Mouse (Mus musculus): ENCODE data around the gene Hsf2bp. TPM values are rescaled to one million over a fixed set of nuclear protein-coding genes. Genes with fewer than 3 reads are reported as not detected.

The Hsf2bp gene
- polyA plus RNA-seq, 2 experiments: 0.07 to 0.10 TPM

DNA sequence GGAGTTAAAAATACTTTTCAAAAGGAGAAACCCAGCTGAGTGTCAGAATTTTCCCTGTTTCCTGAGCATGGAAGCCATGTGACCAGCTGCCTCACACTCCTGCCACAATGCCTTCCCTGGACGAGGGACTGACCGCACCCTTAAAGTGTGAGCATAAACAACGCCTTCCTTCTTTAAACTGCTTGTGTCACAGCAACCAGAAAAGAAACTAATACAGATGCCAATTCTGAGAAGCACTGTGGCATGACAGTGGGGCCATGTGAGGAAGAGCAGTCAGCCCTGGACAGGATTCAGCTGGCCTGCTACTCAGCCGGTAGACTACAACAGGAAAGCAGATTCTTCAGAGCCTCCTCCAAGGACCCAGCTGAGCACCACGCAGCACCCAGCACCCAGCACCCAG lies 29.3 kb downstream of the Hsf2bp start:
- TF ChIP-seq CTCF (IDR thresholded peaks at IDR 0.05; ENCODE audit: low read depth) (no peak), EP300 (IDR thresholded peaks at IDR 0.05; ENCODE audit: low read depth) (no peak)
- 65% methylated on average over 5 of the region's 5 CpGs for WGBS (ENCODE audit: insufficient replicate concordance)
- Histone ChIP-seq H3K9ac (replicated peaks) (no peak overlapping the region), H3K9me3 (ENCODE audit: control insufficient read depth, low read length) (no peaks in the 10 kb centered on the region), H3K27ac (no peak overlapping the region), H3K36me3 (replicated peaks; ENCODE audit: control insufficient read depth, insufficient read depth, low read depth) (no peaks in the 10 kb centered on the region), H3K4me1 (replicated peaks; ENCODE audit: control insufficient read depth in 2 of 2, insufficient read depth in 2 of 2, low read length in 1 of 2) (no peaks in the 10 kb centered on the region), H3K4me2 (ENCODE audit: low read depth) (no peak overlapping the region), H3K4me3 (ENCODE audit: insufficient read depth in 1 of 2, low read depth in 2 of 2, low read length in 2 of 2) (no peak overlapping the region), H3K27me3 (ENCODE audit: control insufficient read depth, insufficient read depth, low read length) (no peaks in the 10 kb centered on the region)
- ATAC-seq (ENCODE audit: insufficient read depth) (no peak), DNase-seq (ENCODE audit: low read depth in 3 of 3, low spot score in 3 of 3) (no peak)

DNA sequence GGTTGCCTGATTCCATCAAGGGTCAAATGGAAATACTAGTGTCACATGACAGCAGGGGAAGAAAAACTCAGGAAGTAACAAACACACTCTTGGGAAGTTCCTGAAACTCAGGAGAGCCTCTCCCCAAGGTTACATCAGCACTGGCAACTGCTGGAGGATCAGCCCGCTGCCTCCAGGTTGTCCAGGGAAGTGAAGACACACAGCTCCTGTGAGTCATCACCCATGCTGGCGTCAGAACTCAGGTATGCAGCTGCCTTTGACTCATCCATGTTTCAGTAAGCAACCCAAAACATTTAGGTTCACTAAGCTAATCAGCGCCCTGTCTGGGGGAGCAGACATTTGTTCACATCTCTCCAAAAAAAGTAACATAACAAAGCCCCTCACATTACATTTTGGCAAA lies 32.9 kb downstream of the Hsf2bp start:
- Histone ChIP-seq H3K9ac (replicated peaks) (no peak overlapping the region), H3K27me3 (ENCODE audit: control insufficient read depth, insufficient read depth, low read length) (no peaks in the 10 kb centered on the region), H3K27ac (no peak overlapping the region), H3K4me3 (ENCODE audit: insufficient read depth in 1 of 2, low read depth in 2 of 2, low read length in 2 of 2) (no peak overlapping the region), H3K4me2 (ENCODE audit: low read depth) (no peak overlapping the region), H3K36me3 (replicated peaks; ENCODE audit: control insufficient read depth, insufficient read depth, low read depth) (no peaks in the 10 kb centered on the region), H3K4me1 (replicated peaks; ENCODE audit: control insufficient read depth in 2 of 2, insufficient read depth in 2 of 2, low read length in 1 of 2) (no peaks in the 10 kb centered on the region), H3K9me3 (ENCODE audit: control insufficient read depth, low read length) (no peaks in the 10 kb centered on the region)
- ATAC-seq (ENCODE audit: insufficient read depth) (no peak), DNase-seq (ENCODE audit: low read depth in 3 of 3, low spot score in 3 of 3) (no peak)
- TF ChIP-seq EP300 (IDR thresholded peaks at IDR 0.05; ENCODE audit: low read depth) (no peak), CTCF (IDR thresholded peaks at IDR 0.05; ENCODE audit: low read depth) (no peak)
- WGBS (ENCODE audit: insufficient replicate concordance): 68% methylated on average over 3 of the region's 3 CpGs

DNA sequence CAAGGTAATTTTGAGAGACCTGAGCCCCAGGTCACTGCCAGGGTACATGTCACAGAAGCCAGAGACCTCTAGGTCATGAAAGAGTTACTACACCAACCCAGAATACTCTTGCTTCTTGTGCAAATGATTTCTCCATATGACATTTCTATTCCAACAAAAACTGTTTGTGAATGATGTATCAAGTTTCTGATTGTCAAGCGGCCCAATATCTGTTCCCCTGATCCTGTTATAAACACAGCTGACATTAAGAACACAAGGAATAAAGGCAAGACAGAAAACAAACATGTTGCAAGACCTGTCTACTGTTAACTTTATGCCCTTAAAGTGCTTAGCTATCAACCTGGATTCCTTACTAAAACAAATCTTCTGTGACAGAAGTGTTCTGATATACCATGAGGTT lies 37.8 kb downstream of the Hsf2bp start:
- TF ChIP-seq EP300 (IDR thresholded peaks at IDR 0.05; ENCODE audit: low read depth) (no peak), CTCF (IDR thresholded peaks at IDR 0.05; ENCODE audit: low read depth) (no peak)
- Histone ChIP-seq H3K9me3 (ENCODE audit: control insufficient read depth, low read length) (no peaks in the 10 kb centered on the region), H3K27ac (no peak overlapping the region), H3K4me3 (ENCODE audit: insufficient read depth in 1 of 2, low read depth in 2 of 2, low read length in 2 of 2) (no peak overlapping the region), H3K4me1 (replicated peaks; ENCODE audit: control insufficient read depth in 2 of 2, insufficient read depth in 2 of 2, low read length in 1 of 2) (peaks cover 0 to 20% of the 10 kb centered on the region in 2 experiments; a peak in 2 of 4 replicates), H3K9ac (replicated peaks) (no peak overlapping the region), H3K36me3 (replicated peaks; ENCODE audit: control insufficient read depth, insufficient read depth, low read depth) (no peaks in the 10 kb centered on the region), H3K4me2 (ENCODE audit: low read depth) (no peak overlapping the region), H3K27me3 (ENCODE audit: control insufficient read depth, insufficient read depth, low read length) (no peaks in the 10 kb centered on the region)
- DNase-seq (ENCODE audit: low read depth in 3 of 3, low spot score in 3 of 3) (no peak), ATAC-seq (ENCODE audit: insufficient read depth) (no peak)
- 62% methylated on average over 1 of the region's 1 CpGs for WGBS (ENCODE audit: insufficient replicate concordance)

DNA sequence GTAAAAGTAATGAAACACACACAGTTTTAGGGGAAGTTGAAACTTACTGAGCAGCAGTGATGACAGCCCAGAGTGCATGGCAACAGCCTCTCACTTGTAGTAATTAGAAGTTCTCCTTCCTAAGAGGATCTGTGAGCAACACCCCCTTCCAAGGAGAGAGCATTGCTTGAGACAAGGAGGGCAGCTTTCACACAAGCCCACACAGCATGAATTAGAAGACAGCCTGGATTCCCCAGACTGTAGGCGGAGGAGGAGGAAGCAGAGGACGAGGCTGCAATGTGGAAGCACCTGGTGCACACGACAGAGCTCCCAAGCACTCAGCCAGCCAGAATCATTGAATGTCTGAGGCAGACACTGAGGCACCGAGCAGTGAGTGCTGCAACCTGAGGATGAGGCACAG lies 39.8 kb downstream of the Hsf2bp start:
- TF ChIP-seq EP300 (IDR thresholded peaks at IDR 0.05; ENCODE audit: low read depth): no peak
- TF ChIP-seq CTCF (IDR thresholded peaks at IDR 0.05; ENCODE audit: low read depth): no peak
- 54% methylated on average over 4 of the region's 4 CpGs for WGBS (ENCODE audit: insufficient replicate concordance)
- no peak overlapping the region for H3K27ac ChIP-seq
- no peak overlapping the region for H3K4me3 ChIP-seq (ENCODE audit: insufficient read depth in 1 of 2, low read depth in 2 of 2, low read length in 2 of 2)
- no peaks in the 10 kb centered on the region for H3K36me3 ChIP-seq (replicated peaks; ENCODE audit: control insufficient read depth, insufficient read depth, low read depth)
- H3K4me2 ChIP-seq (ENCODE audit: low read depth): no peak overlapping the region
- no peak overlapping the region for H3K9ac ChIP-seq (replicated peaks)
- no peak for DNase-seq (ENCODE audit: low read depth in 3 of 3, low spot score in 3 of 3)
- no peak for ATAC-seq (ENCODE audit: insufficient read depth)
- peaks cover 0 to 22% of the 10 kb centered on the region in 2 experiments; a peak in 2 of 4 replicates for H3K4me1 ChIP-seq (replicated peaks; ENCODE audit: control insufficient read depth in 2 of 2, insufficient read depth in 2 of 2, low read length in 1 of 2)
- H3K27me3 ChIP-seq (ENCODE audit: control insufficient read depth, insufficient read depth, low read length): no peaks in the 10 kb centered on the region
- no peaks in the 10 kb centered on the region for H3K9me3 ChIP-seq (ENCODE audit: control insufficient read depth, low read length)

DNA sequence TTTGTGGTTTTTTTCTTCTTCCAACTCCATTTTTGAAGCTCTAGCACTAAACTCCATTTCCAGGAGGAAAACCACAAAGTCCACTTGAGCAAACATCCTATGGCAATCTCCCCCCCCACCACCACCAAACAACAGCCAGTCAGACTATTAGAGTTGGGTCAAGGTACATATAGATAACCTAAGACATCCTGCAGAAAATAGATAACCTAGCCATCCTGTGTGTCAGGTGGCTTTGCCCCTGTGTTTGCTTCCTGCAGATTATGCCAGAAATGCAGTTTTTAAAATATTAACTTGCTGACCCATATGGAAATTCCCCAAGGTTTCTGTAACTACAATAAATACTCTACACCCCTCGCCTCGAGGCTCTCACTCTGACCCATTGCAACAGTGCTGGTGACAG lies 40.4 kb downstream of the Hsf2bp start:
- no peaks in the 10 kb centered on the region for H3K36me3 ChIP-seq (replicated peaks; ENCODE audit: control insufficient read depth, insufficient read depth, low read depth)
- H3K9me3 ChIP-seq (ENCODE audit: control insufficient read depth, low read length): no peaks in the 10 kb centered on the region
- H3K9ac ChIP-seq (replicated peaks): no peak overlapping the region
- DNase-seq (ENCODE audit: low read depth in 3 of 3, low spot score in 3 of 3): peak in 2 of 3 experiments; percentile 20 to 24
- no peak overlapping the region for H3K4me3 ChIP-seq (ENCODE audit: insufficient read depth in 1 of 2, low read depth in 2 of 2, low read length in 2 of 2)
- H3K4me1 ChIP-seq (replicated peaks; ENCODE audit: control insufficient read depth in 2 of 2, insufficient read depth in 2 of 2, low read length in 1 of 2): peaks cover 0 to 22% of the 10 kb centered on the region in 2 experiments; a peak in 2 of 4 replicates
- H3K27ac ChIP-seq: no peak overlapping the region
- ATAC-seq (ENCODE audit: insufficient read depth): peak; percentile 59; the same call in 1 of the 2 replicates
- WGBS (ENCODE audit: insufficient replicate concordance): 6% methylated on average over 2 of the region's 2 CpGs
- TF ChIP-seq CTCF (IDR thresholded peaks at IDR 0.05; ENCODE audit: low read depth): no peak
- peak; percentile 48; the same call in 1 of the 2 replicates for TF ChIP-seq EP300 (IDR thresholded peaks at IDR 0.05; ENCODE audit: low read depth)
- no peak overlapping the region for H3K4me2 ChIP-seq (ENCODE audit: low read depth)
- no peaks in the 10 kb centered on the region for H3K27me3 ChIP-seq (ENCODE audit: control insufficient read depth, insufficient read depth, low read length)

Data from liver, embryonic 14.5 days (tissue).